Mouse (Mus musculus) thymus, adult 2 months (tissue): Measurements from ENCODE around the gene 2410004B18Rik. TPM values are rescaled to one million over a fixed set of nuclear protein-coding genes. Genes with fewer than 3 reads are reported as not detected.

Source experiments
- DNase-seq: peaks from one replicate; pipeline ENCODE4 v3.0.0; 2021
- H3K27ac ChIP-seq: fragments of 200-500 bp; 2 replicates; pipeline ENCODE4 v1.5.1; 2012; ENCODE audit warnings: low read length, control low read depth; ENCODE audit not compliant: control insufficient read depth, insufficient read depth
- H3K27me3 ChIP-seq: fragments of 200-500 bp; 2 replicates; pipeline ENCODE4 v1.6.1; 2012; ENCODE audit warnings: mild to moderate bottlenecking, low read length, moderate library complexity, mixed read lengths; ENCODE audit not compliant: control insufficient read depth, insufficient read depth
- H3K36me3 ChIP-seq: fragments of 200-500 bp; 2 replicates; pipeline ENCODE4 v1.6.1; 2012; ENCODE audit warnings: mild to moderate bottlenecking, low read length, moderate library complexity; ENCODE audit not compliant: control insufficient read depth, insufficient read depth
- H3K4me1 ChIP-seq: fragments of 200-500 bp; replicated peaks from 2 replicates; pipeline ENCODE4 v1.6.1; 2012; ENCODE audit warnings: low read length; ENCODE audit not compliant: control insufficient read depth, insufficient read depth
- H3K4me3 ChIP-seq: fragments of 200-500 bp; 2 replicates; pipeline ENCODE4 v1.5.1; 2012; ENCODE audit warnings: mild to moderate bottlenecking, low read length, control low read depth, moderate library complexity; ENCODE audit not compliant: control insufficient read depth, insufficient read depth
- CTCF ChIP-seq: fragments of 200-500 bp; IDR thresholded peaks from 2 replicates; pipeline ENCODE4 v1.5.1; 2012; ENCODE audit warnings: mild to moderate bottlenecking, control low read depth, low read length, moderate library complexity, borderline replicate concordance; ENCODE audit not compliant: control insufficient read depth, poor library complexity, insufficient read depth; ENCODE audit errors: extremely low read depth
- POLR2A ChIP-seq: fragments of 200-500 bp; IDR thresholded peaks from 2 replicates; pipeline ENCODE4 v1.6.1; 2012; ENCODE audit warnings: mild to moderate bottlenecking, low read length, control low read depth, moderate library complexity; ENCODE audit not compliant: control insufficient read depth, poor library complexity, insufficient read depth; ENCODE audit errors: extremely low read depth
- WGBS: fragments of 180-500 bp; shearing (Covaris S2); methylation state at CpG from one replicate; pipeline ENCODE4 v1.1.7; 2018; 5-methylcytosine and 5-hydroxymethylcytosine counted together
- polyA plus RNA-seq: library from polyadenylated mRNA; depleted of rRNA; stranded (reverse); fragments of >200 nt; gene quantifications from 2 replicates; pipeline ENCODE4 v1.2.3, GENCODE M21; 2012

2410004B18Rik gene
- polyA plus RNA-seq, 1 experiment: 20.6 TPM

DNA sequence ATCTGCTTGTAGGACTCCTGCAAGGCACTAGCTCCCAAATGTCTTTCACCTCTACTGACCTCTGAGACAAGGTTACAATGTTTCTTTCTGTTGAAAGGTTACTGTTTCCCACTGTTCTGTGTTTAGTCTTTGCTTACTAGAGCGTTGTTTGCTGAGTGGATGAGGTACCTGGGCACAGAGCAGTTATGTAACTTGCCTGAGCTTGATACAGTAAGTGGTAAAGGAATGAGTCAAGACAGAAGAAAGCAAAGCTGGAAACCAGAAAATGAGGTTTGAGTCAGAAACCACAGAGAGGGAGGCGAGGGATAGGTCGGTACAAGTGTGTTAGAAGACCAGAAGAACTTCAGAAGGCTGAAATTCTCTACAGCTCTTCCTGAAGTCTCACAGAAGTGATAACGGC is 21.0 kb upstream of the 2410004B18Rik start:
- H3K36me3 ChIP-seq: no peaks in the 10 kb centered on the region
- no peak for DNase-seq
- peaks cover 7% of the 10 kb centered on the region for H3K4me1 ChIP-seq
- no peaks in the 10 kb centered on the region for H3K27me3 ChIP-seq
- 17% methylated on average over 4 of the region's 4 CpGs for WGBS
- TF ChIP-seq POLR2A (no peak), CTCF (no peak)
- no peak overlapping the region for H3K4me3 ChIP-seq
- H3K27ac ChIP-seq: no peak overlapping the region

DNA sequence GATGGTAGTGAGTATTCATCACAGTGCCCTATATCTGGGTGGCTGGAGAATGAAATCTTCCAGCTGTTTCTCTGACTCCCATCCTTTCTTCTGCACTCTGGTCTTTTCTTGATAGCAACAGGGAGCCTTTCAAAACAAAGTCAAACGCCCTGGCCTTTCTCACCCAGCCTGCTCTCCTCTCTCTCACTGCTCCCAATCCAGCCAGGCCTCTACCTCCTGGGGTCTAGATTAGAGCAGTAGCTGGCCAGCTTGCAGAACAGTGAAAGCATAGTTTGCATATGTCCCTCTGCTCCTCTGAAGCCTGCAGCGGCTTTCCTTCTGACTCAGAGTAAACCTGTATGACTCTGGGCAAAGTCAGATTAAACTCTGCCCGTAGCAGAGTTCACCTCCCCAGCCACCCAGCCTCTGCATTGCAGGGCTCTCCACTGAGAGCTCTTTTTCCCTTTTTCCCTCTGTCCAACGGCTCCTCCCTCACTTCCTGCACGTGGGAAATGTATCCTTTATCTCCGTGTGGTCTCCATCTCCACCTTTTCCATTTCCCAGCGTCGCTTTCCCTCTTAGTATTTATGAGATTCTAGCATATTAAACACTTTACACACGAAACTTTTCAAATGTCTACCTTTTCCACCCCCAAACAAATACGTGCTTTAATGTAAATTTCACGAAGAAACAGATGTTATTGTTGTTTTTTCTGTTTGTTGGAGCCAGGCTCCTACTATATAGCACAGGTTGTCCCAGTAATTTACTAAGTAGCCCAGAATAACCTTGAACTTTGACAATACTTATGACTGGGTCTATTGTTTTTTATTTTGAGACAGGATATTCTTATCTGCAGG is 15.6 kb upstream of the 2410004B18Rik start, which contains the start of gene Bcl10:
Gene Bcl10 (plus strand): TSS at position 786 of the 836 bp plus-strand sequence.
- Histone ChIP-seq H3K4me1 (peaks cover 6% of the 10 kb centered on the region), H3K27ac (peak within 1 kb of the TSS; percentile 48), H3K4me3 (peak within 1 kb of the TSS; percentile 21; the same call in 1 of the 2 replicates), H3K36me3 (no peaks in the 10 kb centered on the region), H3K27me3 (no peaks in the 10 kb centered on the region)
- no peak for DNase-seq
- TF ChIP-seq POLR2A (no peak), CTCF (no peak)
- WGBS: 86% methylated on average over 11 of the region's 11 CpGs

DNA sequence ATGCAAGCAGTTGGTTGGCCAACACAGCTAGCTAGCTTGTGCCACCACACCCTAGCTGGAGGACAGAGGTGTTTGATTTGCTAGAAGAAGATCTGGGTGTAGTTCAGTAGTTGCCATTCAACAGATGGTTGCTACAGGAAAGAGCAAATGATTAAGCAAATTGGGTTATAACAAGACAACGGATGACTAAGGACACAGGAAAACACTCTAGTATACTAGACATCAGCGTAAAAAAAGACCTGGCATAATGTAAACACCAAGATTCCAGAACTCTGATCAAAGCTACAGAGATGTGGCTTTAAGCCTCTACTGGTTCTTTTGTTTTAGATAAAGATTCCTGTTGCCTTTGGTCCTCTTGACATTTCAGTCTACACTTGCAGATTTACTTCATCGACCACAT is 14.8 kb upstream of the 2410004B18Rik start:
- H3K27me3 ChIP-seq: no peaks in the 10 kb centered on the region
- no peak overlapping the region for H3K4me3 ChIP-seq
- TF ChIP-seq CTCF (no peak), POLR2A (no peak)
- WGBS: 77% methylated on average over 3 of the region's 3 CpGs
- no peaks in the 10 kb centered on the region for H3K36me3 ChIP-seq
- H3K4me1 ChIP-seq: peaks cover 2% of the 10 kb centered on the region
- no peak for DNase-seq
- H3K27ac ChIP-seq: no peak overlapping the region

- Histone ChIP-seq H3K27ac (peak overlapping the region; percentile 64), H3K4me3 (peak overlapping the region; percentile 78), H3K36me3 (0 out of 2 replicates have a peak, but pooled peaks cover under 1% of the 10 kb centered on the region), H3K4me1 (peaks cover 2% of the 10 kb centered on the region), H3K27me3 (no peaks in the 10 kb centered on the region)
- TF ChIP-seq POLR2A (peak; percentile 77; the same call in 1 of the 2 replicates), CTCF (peak; percentile 53; the same call in 1 of the 2 replicates)
- peak; percentile 99 for DNase-seq
- under 1% methylated on average over 58 of the region's 58 CpGs for WGBS
Measured at GRCm38 (mm10) chr3:145923874-145924577, 13.8 kb upstream of the 2410004B18Rik start.

DNA sequence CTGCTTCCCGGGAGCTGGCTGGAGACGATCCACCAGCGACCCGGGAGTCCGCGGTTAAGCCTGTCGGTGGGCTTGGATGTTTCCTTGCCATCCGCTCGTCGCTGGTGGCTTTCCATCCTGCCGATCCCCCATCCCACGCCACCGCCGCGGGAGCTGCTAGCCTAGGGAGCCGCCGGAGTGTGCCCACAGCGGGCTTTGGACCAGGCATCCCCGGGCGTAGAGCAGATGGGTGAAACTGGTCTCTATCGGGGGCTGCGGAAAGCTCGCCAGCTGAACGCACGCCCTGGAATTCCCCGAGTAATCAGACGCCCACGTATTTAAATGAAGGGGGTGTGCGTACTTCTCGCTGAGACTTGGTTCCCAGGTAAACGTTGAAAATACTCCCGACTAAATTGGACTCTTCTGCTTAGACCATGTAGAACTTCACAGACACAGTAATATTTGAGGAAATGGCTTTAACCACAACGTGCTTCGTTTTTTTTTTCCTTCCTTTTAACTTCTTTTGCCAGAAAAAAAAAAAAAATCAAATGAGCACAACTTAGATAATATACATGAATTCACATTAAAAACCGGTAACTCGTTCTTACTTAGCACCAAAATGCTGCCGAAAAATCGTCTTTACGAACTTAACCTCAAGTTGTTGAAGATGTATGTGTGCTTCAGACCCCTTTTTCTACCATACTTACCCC is 13.0 kb upstream of the 2410004B18Rik start:
- no peaks in the 10 kb centered on the region for H3K27me3 ChIP-seq
- WGBS: under 1% methylated on average over 39 of the region's 39 CpGs
- peak; percentile 61 for DNase-seq
- H3K36me3 ChIP-seq: peaks cover 4% of the 10 kb centered on the region; the same call in 1 of the 2 replicates
- H3K27ac ChIP-seq: peak overlapping the region; percentile 64
- H3K4me1 ChIP-seq: peaks cover 2% of the 10 kb centered on the region
- H3K4me3 ChIP-seq: peak overlapping the region; percentile 78
- TF ChIP-seq CTCF: no peak
- no peak for TF ChIP-seq POLR2A

- Histone ChIP-seq H3K4me3 (no peak overlapping the region), H3K27me3 (no peaks in the 10 kb centered on the region), H3K27ac (no peak overlapping the region), H3K4me1 (peaks cover 2% of the 10 kb centered on the region), H3K36me3 (peaks cover 8% of the 10 kb centered on the region)
- no peak for DNase-seq
- WGBS: 52% methylated on average over 5 of the region's 5 CpGs
- TF ChIP-seq CTCF (no peak), POLR2A (no peak)
Measured at GRCm38 (mm10) chr3:145925506-145925905, 12.3 kb upstream of the 2410004B18Rik start.
